Mouse (Mus musculus): ENCODE results near the gene Mall. TPM values are rescaled to one million over a fixed set of nuclear protein-coding genes. Genes with fewer than 3 reads are reported as not detected.

Gene Mall
- polyA plus RNA-seq (2015; fragmentation: Nextera tagmentation; extraction: Ambion mirVana) = 3.9 and 4.6 TPM in 2 replicates

GRCm38 (mm10) chr2:127729671-127730070 lies at the start of gene Mall:
Gene Mall (minus strand): TSS chr2:127729932.
- WGBS = 6% methylated on average over 26 of the region's 26 CpGs
- Histone ChIP-seq H3K4me1 (peaks cover 20% of the 10 kb centered on the region), H3K4me3 (peak within 1 kb of the TSS; percentile 18), H3K4me2 (peak within 1 kb of the TSS; percentile 39), H3K27me3 (no peaks in the 10 kb centered on the region), H3K9me3 (no peaks in the 10 kb centered on the region), H3K27ac (peak within 1 kb of the TSS; percentile 41; the same call in 1 of the 2 replicates), H3K9ac (no peak within 1 kb of the TSS), H3K36me3 (no peaks in the 10 kb centered on the region)
- no peak for ATAC-seq (ENCODE audit: borderline replicate concordance, extremely low read depth, low FRiP score, low TSS enrichment)

- Histone ChIP-seq H3K4me2 (no peak overlapping the region), H3K36me3 (peaks cover 18% of the 10 kb centered on the region), H3K9me3 (no peaks in the 10 kb centered on the region), H3K4me3 (no peak overlapping the region), H3K9ac (no peak overlapping the region), H3K4me1 (no peaks in the 10 kb centered on the region), H3K27ac (no peak overlapping the region), H3K27me3 (no peaks in the 10 kb centered on the region)
- WGBS = 84% methylated on average over 5 of the region's 5 CpGs
- ATAC-seq (ENCODE audit: borderline replicate concordance, extremely low read depth, low FRiP score, low TSS enrichment) = no peak
Measured at GRCm38 (mm10) chr2:127778451-127778850, 48.7 kb upstream of the Mall start.

- Histone ChIP-seq H3K9me3 (no peaks in the 10 kb centered on the region), H3K9ac (no peak overlapping the region), H3K4me2 (no peak overlapping the region), H3K4me1 (no peaks in the 10 kb centered on the region), H3K27me3 (no peaks in the 10 kb centered on the region), H3K27ac (no peak overlapping the region), H3K4me3 (no peak overlapping the region), H3K36me3 (peaks cover 24% of the 10 kb centered on the region)
- 79% methylated on average over 3 of the region's 3 CpGs for WGBS
- no peak for ATAC-seq (ENCODE audit: borderline replicate concordance, extremely low read depth, low FRiP score, low TSS enrichment)
Measured at GRCm38 (mm10) chr2:127775013-127775412, 45.3 kb upstream of the Mall start.

DNA sequence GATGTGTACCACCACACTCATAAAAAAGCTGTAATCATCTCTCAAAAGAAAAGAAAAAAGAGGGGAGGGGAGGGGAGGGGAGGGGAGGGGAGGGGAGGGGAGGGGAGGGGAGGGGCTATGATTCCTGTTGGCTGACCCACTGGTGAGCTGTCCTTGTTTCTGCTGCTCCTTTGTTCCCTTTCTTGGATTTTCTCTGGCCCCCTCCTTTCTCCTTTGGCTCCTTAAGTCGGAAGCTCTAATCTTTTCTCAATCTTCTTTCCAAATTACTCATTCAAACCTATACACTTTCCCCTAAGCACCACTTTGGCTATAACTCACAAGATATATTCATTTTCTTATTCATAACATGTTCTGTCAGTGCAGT lies 44.8 kb upstream of the Mall start:
- Histone ChIP-seq H3K4me2 (no peak overlapping the region), H3K27ac (no peak overlapping the region), H3K36me3 (peaks cover 24% of the 10 kb centered on the region), H3K4me1 (no peaks in the 10 kb centered on the region), H3K4me3 (no peak overlapping the region), H3K9ac (no peak overlapping the region), H3K27me3 (no peaks in the 10 kb centered on the region), H3K9me3 (no peaks in the 10 kb centered on the region)
- ATAC-seq (ENCODE audit: borderline replicate concordance, extremely low read depth, low FRiP score, low TSS enrichment) = no peak
- WGBS = 6% methylated on average over 1 of the region's 1 CpGs

- peaks cover 24% of the 10 kb centered on the region for H3K36me3 ChIP-seq
- WGBS = 61% methylated on average over 15 of the region's 15 CpGs
- no peaks in the 10 kb centered on the region for H3K9me3 ChIP-seq
- H3K9ac ChIP-seq = no peak overlapping the region
- no peak for ATAC-seq (ENCODE audit: borderline replicate concordance, extremely low read depth, low FRiP score, low TSS enrichment)
- no peaks in the 10 kb centered on the region for H3K4me1 ChIP-seq
- H3K4me3 ChIP-seq = no peak overlapping the region
- no peak overlapping the region for H3K4me2 ChIP-seq
- H3K27ac ChIP-seq = no peak overlapping the region
- H3K27me3 ChIP-seq = no peaks in the 10 kb centered on the region
Measured at GRCm38 (mm10) chr2:127773938-127774577, 44.3 kb upstream of the Mall start.

DNA sequence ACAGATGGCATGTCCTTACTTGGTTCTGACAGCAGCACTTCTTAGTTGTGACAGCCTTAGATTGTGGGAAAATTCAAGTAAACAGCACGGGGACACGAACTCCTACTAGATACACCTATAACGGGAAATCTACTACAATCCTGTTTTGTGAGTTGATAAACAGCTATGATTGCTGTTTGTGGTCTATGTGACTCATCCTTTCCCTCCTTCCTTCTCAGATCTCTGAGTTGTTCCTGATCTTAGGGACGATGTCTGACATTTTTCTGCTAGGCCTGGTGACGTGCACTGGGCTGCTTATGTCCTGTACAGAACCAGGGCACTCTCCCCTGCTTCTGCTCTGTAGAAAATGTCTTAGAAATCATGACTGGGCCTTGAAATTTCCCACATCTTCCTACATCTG lies 31.9 kb upstream of the Mall start:
- Histone ChIP-seq H3K4me3 (no peak overlapping the region), H3K36me3 (peaks cover 18% of the 10 kb centered on the region; the same call in 1 of the 2 replicates), H3K9ac (no peak overlapping the region), H3K27me3 (no peaks in the 10 kb centered on the region), H3K9me3 (no peaks in the 10 kb centered on the region), H3K4me2 (no peak overlapping the region), H3K27ac (no peak overlapping the region), H3K4me1 (no peaks in the 10 kb centered on the region)
- 84% methylated on average over 5 of the region's 5 CpGs for WGBS
- no peak for ATAC-seq (ENCODE audit: borderline replicate concordance, extremely low read depth, low FRiP score, low TSS enrichment)

DNA sequence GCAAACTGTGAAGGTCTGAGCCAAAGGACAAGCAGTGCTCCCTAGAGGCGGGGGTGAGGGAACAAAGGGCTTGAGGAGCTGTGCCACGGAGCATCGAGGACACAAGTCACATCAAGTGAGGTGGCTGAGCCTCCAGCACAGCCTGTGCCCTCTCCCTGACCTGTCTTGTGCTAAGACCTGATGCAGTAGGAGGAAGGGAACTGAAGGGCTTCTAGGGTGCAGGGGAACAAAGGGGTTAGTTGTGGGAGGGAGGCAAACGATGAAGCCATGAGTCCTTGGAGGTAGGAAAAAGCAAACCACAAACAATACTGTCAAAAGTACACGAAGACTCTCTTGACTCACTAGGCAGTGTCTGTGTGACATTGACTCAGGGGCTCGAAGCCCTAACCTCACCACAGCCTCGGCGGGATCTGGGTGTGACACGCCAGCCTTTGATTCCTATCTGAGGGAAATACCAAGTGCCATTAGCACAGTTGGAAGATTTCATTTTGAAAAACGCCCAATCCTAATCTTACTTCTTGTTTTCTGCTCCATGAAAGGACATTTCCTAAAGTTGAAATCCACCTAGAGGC lies 30.8 kb upstream of the Mall start:
- no peaks in the 10 kb centered on the region for H3K27me3 ChIP-seq
- no peaks in the 10 kb centered on the region for H3K4me1 ChIP-seq
- H3K27ac ChIP-seq = no peak overlapping the region
- ATAC-seq (ENCODE audit: borderline replicate concordance, extremely low read depth, low FRiP score, low TSS enrichment) = no peak; the same call in 1 of the 2 replicates
- H3K9ac ChIP-seq = no peak overlapping the region
- whole genome bisulfite sequencing = 60% methylated on average over 10 of the region's 10 CpGs
- H3K36me3 ChIP-seq = peaks cover 18% of the 10 kb centered on the region; the same call in 1 of the 2 replicates
- H3K4me2 ChIP-seq = no peak overlapping the region
- no peaks in the 10 kb centered on the region for H3K9me3 ChIP-seq
- no peak overlapping the region for H3K4me3 ChIP-seq

DNA sequence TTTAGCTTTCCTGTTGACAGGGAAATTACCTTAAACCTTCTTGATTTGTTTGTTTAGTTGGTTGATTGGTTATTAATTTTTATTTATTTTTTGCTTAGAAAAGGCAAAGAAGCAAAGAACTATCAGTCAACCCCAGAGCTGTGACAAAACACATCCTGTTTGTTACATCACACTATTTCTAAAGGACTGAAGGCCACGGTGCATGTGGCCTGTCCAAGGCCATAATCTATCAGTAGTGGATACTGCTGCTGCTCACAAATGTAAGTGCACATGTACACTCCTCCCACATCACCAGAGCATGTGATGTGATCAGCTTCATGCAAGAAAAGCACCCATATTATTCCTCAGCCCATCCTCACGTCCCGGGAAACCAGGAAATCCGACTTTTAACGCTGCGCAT lies 30.3 kb upstream of the Mall start:
- Histone ChIP-seq H3K9me3 (no peaks in the 10 kb centered on the region), H3K36me3 (peaks cover 13% of the 10 kb centered on the region; the same call in 1 of the 2 replicates)
- 87% methylated on average over 6 of the region's 6 CpGs for WGBS

GRCm38 (mm10) chr2:127759157-127759880 lies 29.6 kb upstream of the Mall start:
- ATAC-seq (ENCODE audit: borderline replicate concordance, extremely low read depth, low FRiP score, low TSS enrichment) = no peak
- Histone ChIP-seq H3K4me1 (no peaks in the 10 kb centered on the region), H3K4me2 (no peak overlapping the region), H3K27me3 (no peaks in the 10 kb centered on the region), H3K4me3 (no peak overlapping the region), H3K9ac (no peak overlapping the region), H3K36me3 (0 out of 2 replicates have a peak, but pooled peaks cover 10% of the 10 kb centered on the region), H3K9me3 (no peaks in the 10 kb centered on the region), H3K27ac (no peak overlapping the region)
- WGBS = 59% methylated on average over 5 of the region's 5 CpGs

More for the DNA sequence above, 30.3 kb upstream of the Mall start:
- no peak overlapping the region for H3K4me3 ChIP-seq
- H3K9ac ChIP-seq = no peak overlapping the region
- H3K27me3 ChIP-seq = no peaks in the 10 kb centered on the region
- H3K27ac ChIP-seq = no peak overlapping the region
- no peaks in the 10 kb centered on the region for H3K4me1 ChIP-seq
- no peak for ATAC-seq (ENCODE audit: borderline replicate concordance, extremely low read depth, low FRiP score, low TSS enrichment)
- no peak overlapping the region for H3K4me2 ChIP-seq

DNA sequence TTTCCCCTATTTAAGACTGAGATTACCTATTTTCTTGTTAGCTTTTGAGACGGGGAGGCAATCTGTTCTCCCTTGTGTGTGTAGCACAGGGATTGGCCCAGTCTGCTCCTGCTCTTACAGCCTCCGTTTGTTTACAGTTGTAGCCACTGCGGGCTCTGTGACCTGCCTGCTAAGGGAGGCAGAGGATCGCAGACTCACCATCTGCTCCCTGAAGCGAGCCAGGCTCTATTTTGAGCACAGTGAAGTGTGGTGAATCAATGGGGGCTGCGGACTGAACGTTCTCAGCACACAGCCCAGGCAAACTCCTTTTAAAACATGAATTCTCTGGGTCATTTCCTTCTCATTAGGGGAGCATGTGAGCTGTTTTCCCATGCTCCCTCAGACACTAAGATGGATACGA lies 27.4 kb upstream of the Mall start:
- WGBS = 31% methylated on average over 8 of the region's 8 CpGs
- Histone ChIP-seq H3K4me2 (no peak overlapping the region), H3K27ac (no peak overlapping the region), H3K27me3 (no peaks in the 10 kb centered on the region), H3K9me3 (no peaks in the 10 kb centered on the region), H3K4me1 (no peaks in the 10 kb centered on the region), H3K36me3 (0 out of 2 replicates have a peak, but pooled peaks cover 4% of the 10 kb centered on the region), H3K4me3 (no peak overlapping the region), H3K9ac (no peak overlapping the region)
- ATAC-seq (ENCODE audit: borderline replicate concordance, extremely low read depth, low FRiP score, low TSS enrichment) = no peak

- WGBS = 92% methylated on average over 4 of the region's 4 CpGs
- no peak for ATAC-seq (ENCODE audit: borderline replicate concordance, extremely low read depth, low FRiP score, low TSS enrichment)
- Histone ChIP-seq H3K27me3 (no peaks in the 10 kb centered on the region), H3K4me2 (no peak overlapping the region), H3K4me3 (no peak overlapping the region), H3K36me3 (no peaks in the 10 kb centered on the region), H3K27ac (no peak overlapping the region), H3K9me3 (no peaks in the 10 kb centered on the region), H3K4me1 (no peaks in the 10 kb centered on the region), H3K9ac (no peak overlapping the region)
Measured at GRCm38 (mm10) chr2:127754113-127754512, 24.4 kb upstream of the Mall start.
